Mouse (Mus musculus): ENCODE data around the gene Ctso.

- no peak for TF ChIP-seq CTCF (IDR thresholded peaks at IDR 0.05; ENCODE audit: extremely low read depth, insufficient read depth, insufficient read length, insufficient replicate concordance)
- no peak for TF ChIP-seq POLR2A (IDR thresholded peaks at IDR 0.05; ENCODE audit: low read depth, low read length)
Observed at GRCm38 (mm10) chr3:81985100-81985499, 52.7 kb downstream of the Ctso start.

All from spleen, adult 2 months (tissue).